ENCODE assay signal across 9 mouse cellular contexts in genomic region chr15:84700147-84700794, GRCm38 (mm10). TPM values are rescaled to one million over a fixed set of nuclear protein-coding genes. Genes with fewer than 3 reads are reported as not detected.
DNase-seq lines count a peak whose midpoint lies in the region; TF ChIP-seq lines count a peak whose summit lies in the region.
"Had no signal": no experiment of that assay in that cellular context is flagged by ENCODE, and none has a peak within 500 bp of the region (broad histone marks: within the 10 kb centered on the region; RNA-seq: fewer than 3 reads in every experiment).

No protein-coding gene starts in this region.

- H3K4me1 ChIP-seq in embryonic facial prominence, embryonic 10.5 days, result peaks cover 30% of the 10 kb centered on the region
- H3K4me1 ChIP-seq in lung, adult 2 months (ENCODE audit: control insufficient read depth, insufficient read depth, low read length), result peaks cover 3% of the 10 kb centered on the region

- no peak for TF ChIP-seq POLR2A in lung, adult 2 months (IDR thresholded peaks at IDR 0.05; ENCODE audit: borderline replicate concordance, extremely low read depth, low read depth, low read length)

- peak; percentile 87 for TF ChIP-seq CTCF in lung, adult 2 months (IDR thresholded peaks at IDR 0.05; ENCODE audit: insufficient read depth, low read length)

- H3K4me3 ChIP-seq in embryonic facial prominence, embryonic 10.5 days, result no peak overlapping the region
- H3K4me3 ChIP-seq in lung, adult 2 months (replicated peaks; ENCODE audit: extremely low read depth, low read depth, low read length), result no peak overlapping the region
- H3K4me3 ChIP-seq: hindbrain, embryonic 15.5 days had no signal

- DNase-seq in adrenal gland, adult (ENCODE audit: inconsistent age in 2 of 2, low spot score in 1 of 2), result peak; percentile 56 to 79
- DNase-seq in adrenal gland, adult 8-10 months, result no peak
- peak; percentile 66 for DNase-seq in ovary, postnatal 36 days (ENCODE audit: low spot score)
- no peak for DNase-seq in ovary, adult 18-20 months (ENCODE audit: low spot score)
- peak; percentile 83 for DNase-seq in embryonic facial prominence, embryonic 10.5 days (ENCODE audit: low spot score)
- peak; percentile 45 to 71 for DNase-seq in kidney, adult 8-10 months
- DNase-seq in lung, adult 2 months, result peak; percentile 67
- DNase-seq in spleen, postnatal 10 days (ENCODE audit: low spot score in 2 of 2), result peak; percentile 52 to 78

- H3K27me3 ChIP-seq in embryonic facial prominence, embryonic 10.5 days (replicated peaks; ENCODE audit: low read depth, poor library complexity, severe bottlenecking), result no peaks in the 10 kb centered on the region
- H3K27me3 ChIP-seq: hindbrain, embryonic 15.5 days had no signal

- no peaks in the 10 kb centered on the region for H3K9me3 ChIP-seq in embryonic facial prominence, embryonic 10.5 days
- H3K9me3 ChIP-seq: hindbrain, embryonic 15.5 days had no signal

- H3K27ac ChIP-seq in embryonic facial prominence, embryonic 10.5 days (replicated peaks), result no peak overlapping the region
- H3K27ac ChIP-seq: hindbrain, embryonic 15.5 days had no signal

- 54% methylated on average over 6 of the region's 6 CpGs for WGBS in embryonic facial prominence, embryonic 10.5 days
- WGBS in lung, adult 2 months, result 53% methylated on average over 6 of the region's 6 CpGs

- peaks cover 31% of the 10 kb centered on the region for H3K36me3 ChIP-seq in embryonic facial prominence, embryonic 10.5 days (replicated peaks)

RNA-seq across cellular contexts. Expression of gene Arhgap8, which starts 19.6 kb away (rescaled TPM):
- 1 to 10 TPM in 3 of 4 experiments, under 1 TPM in 1; 0.64 to 2.6 (median 1.9) TPM for total RNA-seq in adrenal gland, adult 8-10 months (2022)
- 5.9 and 6.6 TPM in 2 replicates for polyA plus RNA-seq in embryonic facial prominence, embryonic 10.5 days (2016; fragmentation: Nextera tagmentation; extraction: Ambion mirVana)
- polyA plus RNA-seq in lung, adult 2 months (2012; rRNA removed), result 20.3 and 22.1 TPM in 2 replicates

RNA-seq across cellular contexts. Expression of gene Prr5, which starts 30.9 kb away (rescaled TPM):
- 1 to 10 TPM; 4.8 to 8.3 (median 6.0) TPM for total RNA-seq in adrenal gland, adult 8-10 months (2022)
- 16.2 and 17.7 TPM in 2 replicates for polyA plus RNA-seq in embryonic facial prominence, embryonic 10.5 days (2016; fragmentation: Nextera tagmentation; extraction: Ambion mirVana)
- polyA plus RNA-seq in lung, adult 2 months (2012; rRNA removed), result 12.9 and 14.1 TPM in 2 replicates

Comparison
In these comparisons a context has a peak if more than half of its experiments do, and no peak if none do; other contexts are left out.
1. DNase-seq: peak in adrenal gland, adult (2 of 2), ovary, postnatal 36 days (single experiment), embryonic facial prominence, embryonic 10.5 days (single experiment), kidney, adult 8-10 months (2 of 2), lung, adult 2 months (single experiment) and spleen, postnatal 10 days (2 of 2); none in adrenal gland, adult 8-10 months (single experiment) and ovary, adult 18-20 months (single experiment).